Mouse (Mus musculus): Measurements from ENCODE around the gene Timp3. TPM values are rescaled to one million over a fixed set of nuclear protein-coding genes. Genes with fewer than 3 reads are reported as not detected.
"Not testable (repeated sequence)": the region's sequence is repeated elsewhere in the genome, so short reads cannot be mapped to it uniquely, and the experiment has no call there.

The Timp3 gene
- total RNA-seq, 1 experiment from 2014 or later = 2.4 TPM

- no peak for ATAC-seq (replicated peaks in 1 of 2; ENCODE audit: insufficient read depth in 1 of 2, low FRiP score in 2 of 2, low TSS enrichment in 1 of 2, low read depth in 1 of 2, poor library complexity in 2 of 2, severe bottlenecking in 2 of 2)
Observed at GRCm38 (mm10) chr10:86363669-86364309, 63.6 kb downstream of the Timp3 start.

GRCm38 (mm10) chr10:86365632-86366092 is 65.5 kb downstream of the Timp3 start:
- ATAC-seq (replicated peaks in 1 of 2; ENCODE audit: insufficient read depth in 1 of 2, low FRiP score in 2 of 2, low TSS enrichment in 1 of 2, low read depth in 1 of 2, poor library complexity in 2 of 2, severe bottlenecking in 2 of 2) = peak; percentile 10 to 29; a peak in 1 of 4 replicates

GRCm38 (mm10) chr10:86367346-86367745 is 67.2 kb downstream of the Timp3 start:
- ATAC-seq (replicated peaks in 1 of 2; ENCODE audit: insufficient read depth in 1 of 2, low FRiP score in 2 of 2, low TSS enrichment in 1 of 2, low read depth in 1 of 2, poor library complexity in 2 of 2, severe bottlenecking in 2 of 2) = no peak

GRCm38 (mm10) chr10:86368811-86369210 is 68.6 kb downstream of the Timp3 start:
- no peak for ATAC-seq (replicated peaks in 1 of 2; ENCODE audit: insufficient read depth in 1 of 2, low FRiP score in 2 of 2, low TSS enrichment in 1 of 2, low read depth in 1 of 2, poor library complexity in 2 of 2, severe bottlenecking in 2 of 2)

- ATAC-seq (replicated peaks in 1 of 2; ENCODE audit: insufficient read depth in 1 of 2, low FRiP score in 2 of 2, low TSS enrichment in 1 of 2, low read depth in 1 of 2, poor library complexity in 2 of 2, severe bottlenecking in 2 of 2) = no peak
Observed at GRCm38 (mm10) chr10:86369346-86369745, 69.2 kb downstream of the Timp3 start.

- ATAC-seq (replicated peaks in 1 of 2; ENCODE audit: insufficient read depth in 1 of 2, low FRiP score in 2 of 2, low TSS enrichment in 1 of 2, low read depth in 1 of 2, poor library complexity in 2 of 2, severe bottlenecking in 2 of 2) = no peak
Observed at GRCm38 (mm10) chr10:86371561-86371960, 71.4 kb downstream of the Timp3 start.

GRCm38 (mm10) chr10:86374061-86374460 is 73.9 kb downstream of the Timp3 start:
- no peak for ATAC-seq (replicated peaks in 1 of 2; ENCODE audit: insufficient read depth in 1 of 2, low FRiP score in 2 of 2, low TSS enrichment in 1 of 2, low read depth in 1 of 2, poor library complexity in 2 of 2, severe bottlenecking in 2 of 2)

GRCm38 (mm10) chr10:86375903-86376302 is 75.7 kb downstream of the Timp3 start:
- no peak for ATAC-seq (replicated peaks in 1 of 2; ENCODE audit: insufficient read depth in 1 of 2, low FRiP score in 2 of 2, low TSS enrichment in 1 of 2, low read depth in 1 of 2, poor library complexity in 2 of 2, severe bottlenecking in 2 of 2)

- ATAC-seq (replicated peaks in 1 of 2; ENCODE audit: insufficient read depth in 1 of 2, low FRiP score in 2 of 2, low TSS enrichment in 1 of 2, low read depth in 1 of 2, poor library complexity in 2 of 2, severe bottlenecking in 2 of 2) = no peak
Observed at GRCm38 (mm10) chr10:86376392-86377185, 76.4 kb downstream of the Timp3 start.

- not testable (repeated sequence) for ATAC-seq (replicated peaks in 1 of 2; ENCODE audit: insufficient read depth in 1 of 2, low FRiP score in 2 of 2, low TSS enrichment in 1 of 2, low read depth in 1 of 2, poor library complexity in 2 of 2, severe bottlenecking in 2 of 2)
Observed at GRCm38 (mm10) chr10:86378803-86379202, 78.6 kb downstream of the Timp3 start.

GRCm38 (mm10) chr10:86380626-86381025 is 80.5 kb downstream of the Timp3 start:
- ATAC-seq (replicated peaks in 1 of 2; ENCODE audit: insufficient read depth in 1 of 2, low FRiP score in 2 of 2, low TSS enrichment in 1 of 2, low read depth in 1 of 2, poor library complexity in 2 of 2, severe bottlenecking in 2 of 2) = no peak

GRCm38 (mm10) chr10:86381150-86381921 is 81.2 kb downstream of the Timp3 start:
- no peak for ATAC-seq (replicated peaks in 1 of 2; ENCODE audit: insufficient read depth in 1 of 2, low FRiP score in 2 of 2, low TSS enrichment in 1 of 2, low read depth in 1 of 2, poor library complexity in 2 of 2, severe bottlenecking in 2 of 2)

GRCm38 (mm10) chr10:86381922-86382260 is 81.7 kb downstream of the Timp3 start:
- no peak for ATAC-seq (replicated peaks in 1 of 2; ENCODE audit: insufficient read depth in 1 of 2, low FRiP score in 2 of 2, low TSS enrichment in 1 of 2, low read depth in 1 of 2, poor library complexity in 2 of 2, severe bottlenecking in 2 of 2)

- no peak for ATAC-seq (replicated peaks in 1 of 2; ENCODE audit: insufficient read depth in 1 of 2, low FRiP score in 2 of 2, low TSS enrichment in 1 of 2, low read depth in 1 of 2, poor library complexity in 2 of 2, severe bottlenecking in 2 of 2)
Observed at GRCm38 (mm10) chr10:86384655-86385054, 84.5 kb downstream of the Timp3 start.

- ATAC-seq (replicated peaks in 1 of 2; ENCODE audit: insufficient read depth in 1 of 2, low FRiP score in 2 of 2, low TSS enrichment in 1 of 2, low read depth in 1 of 2, poor library complexity in 2 of 2, severe bottlenecking in 2 of 2) = peak; percentile 88 to 97
Observed at GRCm38 (mm10) chr10:86385656-86386055, 85.5 kb downstream of the Timp3 start.

- ATAC-seq (replicated peaks in 1 of 2; ENCODE audit: insufficient read depth in 1 of 2, low FRiP score in 2 of 2, low TSS enrichment in 1 of 2, low read depth in 1 of 2, poor library complexity in 2 of 2, severe bottlenecking in 2 of 2) = no peak
Observed at GRCm38 (mm10) chr10:86386232-86386631, 86.1 kb downstream of the Timp3 start.

- no peak for ATAC-seq (replicated peaks in 1 of 2; ENCODE audit: insufficient read depth in 1 of 2, low FRiP score in 2 of 2, low TSS enrichment in 1 of 2, low read depth in 1 of 2, poor library complexity in 2 of 2, severe bottlenecking in 2 of 2)
Observed at GRCm38 (mm10) chr10:86387821-86388440, 87.8 kb downstream of the Timp3 start.

- ATAC-seq (replicated peaks in 1 of 2; ENCODE audit: insufficient read depth in 1 of 2, low FRiP score in 2 of 2, low TSS enrichment in 1 of 2, low read depth in 1 of 2, poor library complexity in 2 of 2, severe bottlenecking in 2 of 2) = no peak
Observed at GRCm38 (mm10) chr10:86388803-86389202, 88.6 kb downstream of the Timp3 start.
